Mouse (Mus musculus) cerebellum, postnatal 4 days (tissue): ENCODE results near the gene Phc2.

Experiments
- DNase-seq, 2 experiments: peaks; one replicate each; pipeline ENCODE4 v3.0.0; 2022; ENCODE audit warnings: low spot score in 2 of 2, mixed read lengths in 1 of 2

Gene Phc2

GRCm38 (mm10) chr4:128691195-128691594, 36.7 kb downstream of the Phc2 start:
- no peak for DNase-seq

- no peak for DNase-seq
Measured at GRCm38 (mm10) chr4:128692149-128692925, 37.8 kb downstream of the Phc2 start.

- DNase-seq = no peak
Measured at GRCm38 (mm10) chr4:128693207-128693606, 38.7 kb downstream of the Phc2 start.

GRCm38 (mm10) chr4:128694315-128694714, 39.8 kb downstream of the Phc2 start:
- DNase-seq = no peak

DNA sequence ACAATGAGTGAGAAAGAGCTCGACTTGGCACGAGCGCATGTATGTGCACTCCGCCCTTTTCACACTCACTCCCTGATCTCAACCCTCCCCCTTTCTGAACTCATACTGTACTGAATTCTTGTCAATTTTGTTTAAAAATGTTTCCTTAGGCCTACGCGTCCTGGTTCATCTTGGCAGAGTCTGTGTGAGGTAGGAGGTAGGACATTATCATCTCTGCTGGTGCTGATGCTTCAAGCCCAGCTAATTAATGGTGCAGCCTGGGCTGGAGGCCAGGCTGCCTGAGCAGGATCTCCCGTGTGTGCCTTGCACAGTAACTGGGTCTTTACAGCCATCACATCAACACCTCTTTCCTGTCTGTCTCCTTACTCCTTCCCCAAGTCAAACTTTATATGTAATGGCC, 40.6 kb downstream of the Phc2 start:
- DNase-seq = no peak

DNA sequence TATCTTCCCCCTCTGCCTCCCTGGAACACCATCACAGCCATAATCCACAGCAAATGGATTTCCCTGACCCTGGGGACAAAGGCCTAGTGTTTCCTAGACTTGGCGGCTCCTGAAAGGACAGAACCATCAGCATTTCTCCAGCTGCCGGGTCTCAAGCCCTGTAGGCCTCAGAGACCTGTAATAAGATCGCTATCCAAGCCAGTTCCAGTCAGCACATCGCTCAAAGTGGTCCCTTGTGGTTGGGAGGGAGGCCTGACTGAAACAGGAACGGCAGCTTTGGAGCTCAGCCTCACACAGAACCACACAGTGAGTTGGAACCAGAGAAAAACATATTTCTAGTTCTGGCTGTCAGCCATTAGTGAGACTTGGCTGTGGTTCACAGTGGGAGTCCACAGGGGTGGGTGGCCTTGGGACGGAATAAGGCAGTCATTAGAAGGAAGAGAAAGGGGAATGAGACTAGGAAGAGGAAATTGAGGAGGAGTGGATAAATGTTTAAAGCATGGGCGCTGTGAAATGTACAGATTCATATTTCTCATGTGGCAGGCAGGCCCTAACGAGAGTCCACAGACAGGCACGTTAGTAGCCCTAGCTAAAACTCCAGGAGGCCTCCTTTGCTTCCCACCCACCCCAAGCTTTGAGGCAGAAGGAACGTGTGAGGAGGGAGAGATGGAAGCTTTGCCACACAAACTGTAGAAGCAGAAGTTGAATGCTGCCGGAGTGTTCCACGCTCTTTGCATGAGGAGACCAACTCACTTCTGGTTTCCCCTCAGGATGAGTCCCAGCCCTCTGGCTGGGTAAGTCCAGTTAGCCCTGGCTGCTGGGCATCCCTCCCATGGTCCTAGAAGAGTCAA, 43.7 kb downstream of the Phc2 start:
- DNase-seq = peak in 1 of 2 experiments; percentile 42

GRCm38 (mm10) chr4:128699916-128700315, 45.4 kb downstream of the Phc2 start:
- DNase-seq = no peak

DNA sequence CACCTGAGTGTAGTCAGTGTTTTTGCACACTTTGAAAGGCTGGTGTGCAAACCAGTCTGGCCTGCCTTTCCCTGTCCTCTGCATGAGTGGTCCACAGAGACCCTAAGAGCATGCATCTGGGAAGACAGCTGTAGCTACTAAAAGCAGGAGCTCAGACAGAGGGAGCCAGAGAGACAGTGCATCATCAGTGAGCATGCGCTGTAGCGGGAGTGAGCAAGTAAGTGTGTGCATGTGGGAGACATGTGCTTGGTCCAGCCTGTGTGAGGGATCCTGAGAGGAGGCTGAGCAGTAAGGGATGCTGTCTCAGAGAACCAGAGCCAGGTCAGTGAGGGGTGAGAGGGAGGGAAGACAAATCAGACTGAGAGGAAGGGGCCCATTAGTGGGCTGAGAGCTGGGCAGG, 46.0 kb downstream of the Phc2 start:
- no peak for DNase-seq

- peak in 1 of 2 experiments; percentile 9 for DNase-seq
Measured at GRCm38 (mm10) chr4:128705138-128705720, 50.7 kb downstream of the Phc2 start.

- peak in 1 of 2 experiments; percentile 47 for DNase-seq
Measured at GRCm38 (mm10) chr4:128706626-128707025, 52.1 kb downstream of the Phc2 start.

DNA sequence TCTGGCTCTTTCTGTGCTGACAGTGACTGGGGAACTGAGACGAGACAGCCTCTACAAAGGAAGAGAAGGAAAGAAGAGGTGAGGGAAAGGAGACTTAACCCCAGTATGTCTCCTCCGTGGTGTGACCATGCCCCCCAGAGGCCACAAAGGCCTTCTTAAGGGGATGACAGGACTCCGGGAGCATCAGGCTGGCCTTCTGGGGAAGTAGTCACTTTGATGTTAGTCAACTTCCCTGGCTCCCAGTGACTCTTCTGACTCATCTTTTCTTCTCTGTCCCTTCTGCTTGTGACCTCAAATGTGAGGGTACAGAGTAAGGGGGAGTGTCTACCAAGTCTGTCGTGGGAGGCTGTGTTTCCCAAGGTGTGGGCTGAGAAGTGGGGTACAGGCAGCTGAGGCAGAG, 52.9 kb downstream of the Phc2 start:
- DNase-seq = no peak

DNA sequence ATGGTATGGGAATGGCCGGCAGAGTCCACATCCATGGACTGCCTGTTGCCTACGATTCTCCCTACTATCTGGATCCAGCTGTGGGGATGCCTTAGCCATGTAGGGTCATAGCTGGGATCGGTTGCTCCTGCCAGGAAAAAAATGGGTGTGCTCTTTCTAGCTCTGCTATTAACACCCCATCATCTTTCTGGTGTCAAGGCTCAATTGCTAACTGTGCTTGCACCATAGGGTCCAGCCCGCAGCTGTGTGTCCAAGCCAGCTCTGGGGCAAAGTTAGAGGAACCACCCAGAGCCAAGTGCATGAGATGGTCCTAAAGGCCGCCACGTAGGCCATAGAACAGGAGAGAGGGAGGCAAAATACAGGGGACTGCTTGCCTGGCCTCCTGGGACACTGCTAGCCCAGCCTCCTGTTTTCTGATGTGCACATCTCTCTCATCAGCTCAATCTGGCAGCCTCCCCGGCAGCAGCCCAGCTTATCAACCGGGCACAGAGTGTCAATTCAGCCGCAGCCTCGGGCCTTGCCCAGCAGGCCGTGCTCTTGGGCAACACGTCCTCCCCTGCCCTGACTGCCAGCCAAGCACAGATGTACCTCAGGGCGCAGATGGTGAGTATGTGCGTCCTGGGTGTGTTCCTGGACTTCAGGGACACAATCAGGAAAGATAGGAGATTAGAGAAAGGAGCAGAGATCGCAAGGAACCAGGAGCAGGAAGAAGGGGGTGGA, 54.7 kb downstream of the Phc2 start:
- DNase-seq = peak in 1 of 2 experiments; percentile 35

GRCm38 (mm10) chr4:128709781-128710166, 55.3 kb downstream of the Phc2 start:
- no peak for DNase-seq

DNA sequence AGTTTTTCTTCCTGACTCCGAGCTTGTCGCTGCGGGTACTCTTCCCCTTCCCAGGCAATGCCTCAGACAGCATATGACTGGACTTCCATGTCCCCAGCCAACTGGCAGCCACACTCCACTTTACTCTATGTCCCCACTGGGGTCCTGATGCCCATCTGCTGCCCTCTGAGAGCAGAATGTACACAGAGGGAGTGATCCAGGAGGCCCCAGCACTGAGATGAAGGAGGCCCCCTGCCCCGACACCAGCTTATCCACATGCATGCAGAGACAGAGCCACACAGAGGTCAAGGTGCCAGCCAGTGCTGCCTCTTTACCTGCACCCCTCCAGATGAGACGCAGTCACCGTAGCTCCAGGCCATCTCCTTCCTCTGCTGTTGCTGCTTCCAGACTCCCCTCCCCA, 55.8 kb downstream of the Phc2 start:
- peak in 1 of 2 experiments; percentile 46 for DNase-seq

- no peak for DNase-seq
Measured at GRCm38 (mm10) chr4:128710800-128711199, 56.3 kb downstream of the Phc2 start.

- DNase-seq = peak; percentile 93 to 97
Measured at GRCm38 (mm10) chr4:128711455-128712135, 57.1 kb downstream of the Phc2 start.

DNA sequence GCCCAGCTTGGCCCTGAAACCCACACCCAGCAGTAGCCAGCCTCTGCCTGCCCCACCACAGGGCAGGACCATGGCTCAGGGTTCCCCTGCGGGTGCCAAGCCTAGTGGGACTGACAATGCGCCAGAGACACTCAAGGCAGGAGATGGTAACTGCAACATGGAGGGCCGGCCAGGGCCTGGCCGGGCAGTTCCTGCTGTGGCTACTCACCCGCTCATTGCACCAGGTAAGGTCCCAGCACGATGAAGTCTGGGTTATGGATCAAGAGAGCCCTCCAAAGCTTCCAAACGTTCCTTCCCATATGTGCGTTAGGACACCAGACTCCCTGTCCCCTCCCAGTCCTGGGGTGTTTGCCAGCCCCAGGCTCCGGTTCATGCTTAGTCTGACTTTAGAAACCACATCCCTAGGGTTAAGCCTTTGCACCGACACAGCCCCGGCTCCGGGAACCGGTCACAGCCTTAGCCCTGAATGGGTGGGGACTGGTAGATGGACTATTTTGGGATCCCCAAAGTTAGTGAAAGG, 57.7 kb downstream of the Phc2 start:
- DNase-seq = peak in 1 of 2 experiments; percentile 21

DNA sequence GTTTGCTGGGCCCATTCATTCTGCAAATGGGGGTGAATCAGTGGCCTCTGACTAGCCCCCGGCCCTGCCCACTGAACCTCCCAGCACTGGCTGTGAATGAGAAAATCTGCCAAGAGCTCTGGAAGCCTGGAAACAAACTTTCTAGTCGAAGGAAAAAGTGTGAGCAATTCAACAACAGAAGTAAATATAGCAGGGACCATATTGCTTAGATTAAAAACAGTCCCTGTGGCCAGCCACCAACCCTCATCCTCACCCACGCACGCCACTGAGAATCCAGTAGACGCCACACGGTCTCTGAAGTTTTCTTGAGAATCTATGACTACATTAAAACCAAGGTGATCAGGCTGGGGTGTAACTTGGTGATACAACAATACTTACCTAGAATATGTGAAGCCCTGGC, 58.4 kb downstream of the Phc2 start:
- no peak for DNase-seq

- DNase-seq = peak; percentile 38 to 74
Measured at GRCm38 (mm10) chr4:128715241-128716204, 61.0 kb downstream of the Phc2 start.

GRCm38 (mm10) chr4:128716279-128716678, 61.8 kb downstream of the Phc2 start:
- no peak for DNase-seq
